Mouse (Mus musculus): ENCODE results near the gene Gps2.
A peak's percentile ranks its signal among the peaks of the same experiment; 100 is the strongest.

The Gps2 gene

GRCm38 (mm10) chr11:69886907-69887635, 26.6 kb upstream of the Gps2 start:
- DNase-seq = no peak

GRCm38 (mm10) chr11:69891482-69891881, 22.2 kb upstream of the Gps2 start:
- DNase-seq = peak; percentile 88

GRCm38 (mm10) chr11:69894671-69895070, 19.0 kb upstream of the Gps2 start:
- peak; percentile 90 for DNase-seq

- DNase-seq = peak; percentile 87
Measured at GRCm38 (mm10) chr11:69895291-69895690, 18.4 kb upstream of the Gps2 start, which contains the start of gene Acap1. Gene Acap1, minus strand, starts transcription at chr11:69895539.

- DNase-seq = no peak
Measured at GRCm38 (mm10) chr11:69899870-69900269, 13.8 kb upstream of the Gps2 start.

GRCm38 (mm10) chr11:69900471-69901405, 12.9 kb upstream of the Gps2 start, which contains the start of the genes 2810408A11Rik and Neurl4:
Gene 2810408A11Rik, minus strand, starts transcription at chr11:69900987.
Gene Neurl4, plus strand, starts transcription at chr11:69901072.
- DNase-seq = peak; percentile 100

- peak; percentile 100 for DNase-seq
Measured at GRCm38 (mm10) chr11:69901406-69901846, 12.3 kb upstream of the Gps2 start.

GRCm38 (mm10) chr11:69901993-69902392, 11.7 kb upstream of the Gps2 start:
- DNase-seq = no peak

- DNase-seq = peak; percentile 94
Measured at GRCm38 (mm10) chr11:69902972-69903371, 10.7 kb upstream of the Gps2 start.

GRCm38 (mm10) chr11:69904311-69904710, 9.4 kb upstream of the Gps2 start:
- DNase-seq = peak; percentile 91

GRCm38 (mm10) chr11:69908645-69909044, 5.0 kb upstream of the Gps2 start:
- peak; percentile 87 for DNase-seq

GRCm38 (mm10) chr11:69909174-69909573, 4.5 kb upstream of the Gps2 start:
- DNase-seq = peak; percentile 87

GRCm38 (mm10) chr11:69910177-69910576, 3.5 kb upstream of the Gps2 start:
- peak; percentile 89 for DNase-seq

- peak; percentile 87 for DNase-seq
Measured at GRCm38 (mm10) chr11:69910781-69911560, 2.7 kb upstream of the Gps2 start.

GRCm38 (mm10) chr11:69911701-69912100, 2.0 kb upstream of the Gps2 start:
- peak; percentile 90 for DNase-seq

- DNase-seq = peak; percentile 93
Measured at GRCm38 (mm10) chr11:69912716-69913530, 765 bp upstream of the Gps2 start.

- DNase-seq = no peak
Measured at GRCm38 (mm10) chr11:69914372-69914764, 680 bp downstream of the Gps2 start.

- no peak for DNase-seq
Measured at GRCm38 (mm10) chr11:69914917-69915430, 1.3 kb downstream of the Gps2 start.

GRCm38 (mm10) chr11:69915667-69916627, 2.3 kb downstream of the Gps2 start:
- peak; percentile 90 for DNase-seq

All from heart, adult 11 months (tissue).